8 mouse cellular contexts compared by ENCODE assay signal in genomic region chr11:5154961-5155805, GRCm38 (mm10). TPM values are rescaled to one million over a fixed set of nuclear protein-coding genes. Genes with fewer than 3 reads are reported as not detected.
DNase-seq lines count a peak whose midpoint lies in the region; ATAC-seq lines count a peak whose summit lies in the region.

No protein-coding gene starts in this region.

- intact Hi-C loops in heart, postnatal 10 days (cut with DNase I) = no loop called here

- 58% methylated on average over 10 of the region's 10 CpGs for WGBS in forebrain, embryonic 13.5 days
- 54% methylated on average over 10 of the region's 10 CpGs for WGBS in forebrain, embryonic 14.5 days

- H3K27ac ChIP-seq in forebrain, embryonic 13.5 days = no peak overlapping the region
- H3K27ac ChIP-seq in forebrain, embryonic 14.5 days (ENCODE audit: low read depth, low read length) = no peak overlapping the region

- no peaks in the 10 kb centered on the region for H3K9me3 ChIP-seq in forebrain, embryonic 13.5 days (replicated peaks)
- no peaks in the 10 kb centered on the region for H3K9me3 ChIP-seq in forebrain, embryonic 14.5 days (replicated peaks; ENCODE audit: control insufficient read depth, low read length)

- no peak for ATAC-seq in forebrain, embryonic 13.5 days
- ATAC-seq in forebrain, embryonic 14.5 days = no peak
- ATAC-seq in cerebellum, adult (ENCODE audit: insufficient number of reproducible peaks, low FRiP score, low TSS enrichment) = 0 out of 2 replicates have a peak, but pooled peaks have one; percentile 19
- ATAC-seq in erythroid progenitor cell, adult 5-6 weeks (replicated peaks; ENCODE audit: low FRiP score, poor library complexity, severe bottlenecking) = no peak

- H3K4me3 ChIP-seq in forebrain, embryonic 13.5 days = no peak overlapping the region
- no peak overlapping the region for H3K4me3 ChIP-seq in forebrain, embryonic 14.5 days (ENCODE audit: low read depth, low read length)

- no peaks in the 10 kb centered on the region for H3K36me3 ChIP-seq in forebrain, embryonic 13.5 days (ENCODE audit: poor library complexity, severe bottlenecking)
- no peaks in the 10 kb centered on the region for H3K36me3 ChIP-seq in forebrain, embryonic 14.5 days (ENCODE audit: control insufficient read depth, insufficient read depth, low read length)

- DNase-seq in forebrain, embryonic 14.5 days (ENCODE audit: low spot score) = no peak
- peak; percentile 37 to 45 for DNase-seq in heart, postnatal 10 days
- peak; percentile 60 to 78 for DNase-seq in kidney, postnatal 4 days
- no peak for DNase-seq in retina, embryonic 14.5 days (ENCODE audit: low spot score)
- DNase-seq in urinary bladder, adult 2 months (ENCODE audit: low spot score) = no peak

- 0 out of 2 replicates have a peak, but pooled peaks cover 6% of the 10 kb centered on the region for H3K27me3 ChIP-seq in forebrain, embryonic 13.5 days
- no peaks in the 10 kb centered on the region for H3K27me3 ChIP-seq in forebrain, embryonic 14.5 days (replicated peaks; ENCODE audit: control insufficient read depth, insufficient read depth, low read length)

- peak overlapping the region; percentile 26; the same call in 1 of the 2 replicates for H3K9ac ChIP-seq in forebrain, embryonic 13.5 days
- no peak overlapping the region; the same call in 1 of the 2 replicates for H3K9ac ChIP-seq in forebrain, embryonic 14.5 days (ENCODE audit: low read length)

- H3K4me1 ChIP-seq in forebrain, embryonic 13.5 days = peaks cover 28% of the 10 kb centered on the region
- 0 out of 2 replicates have a peak, but pooled peaks cover 2% of the 10 kb centered on the region for H3K4me1 ChIP-seq in forebrain, embryonic 14.5 days (ENCODE audit: control insufficient read depth, insufficient read depth, low read length)

- no peak overlapping the region for H3K4me2 ChIP-seq in forebrain, embryonic 13.5 days
- H3K4me2 ChIP-seq in forebrain, embryonic 14.5 days (ENCODE audit: low read length) = no peak overlapping the region

RNA-seq across cellular contexts. Expression of gene Emid1, which starts 3.1 kb away (rescaled TPM):
- 14.9 and 18.8 TPM in 2 replicates for polyA plus RNA-seq in forebrain, embryonic 13.5 days (2015; fragmentation: Nextera tagmentation; extraction: Ambion mirVana)
- 13.0 and 15.1 TPM in 2 replicates for polyA plus RNA-seq in forebrain, embryonic 14.5 days (2014; fragmentation: Nextera tagmentation; extraction: Ambion mirVana)
- 1 to 10 TPM; 4.7 to 5.1 TPM for total RNA-seq in heart, postnatal 10 days (2021)
- 68.2 and 97.0 TPM in 2 replicates for polyA plus RNA-seq in urinary bladder, adult 2 months (2012; rRNA removed)
- total RNA-seq in erythroid progenitor cell, adult 5-6 weeks (2015; ENCODE audit: low replicate concordance) = not detected in 2 replicates
- 0.90 and 5.5 TPM in 2 replicates for total RNA-seq in erythroid progenitor cell, adult 5-6 weeks (2017; ENCODE audit: low replicate concordance)

RNA-seq across cellular contexts. Expression of gene Ewsr1, which starts 56.1 kb away (rescaled TPM):
- 808 and 853 TPM in 2 replicates for polyA plus RNA-seq in forebrain, embryonic 13.5 days (2015; fragmentation: Nextera tagmentation; extraction: Ambion mirVana)
- 433 and 469 TPM in 2 replicates for polyA plus RNA-seq in forebrain, embryonic 14.5 days (2014; fragmentation: Nextera tagmentation; extraction: Ambion mirVana)
- total RNA-seq in heart, postnatal 10 days (2021) = 100 to 1,000 TPM; 167 to 175 TPM
- polyA plus RNA-seq in urinary bladder, adult 2 months (2012; rRNA removed) = 248 and 346 TPM in 2 replicates
- 242 and 276 TPM in 2 replicates for total RNA-seq in erythroid progenitor cell, adult 5-6 weeks (2015; ENCODE audit: low replicate concordance)
- 439 and 531 TPM in 2 replicates for total RNA-seq in erythroid progenitor cell, adult 5-6 weeks (2017; ENCODE audit: low replicate concordance)

RNA-seq across cellular contexts. Expression of gene Rhbdd3, which starts 56.5 kb away (rescaled TPM):
- 25.8 and 26.3 TPM in 2 replicates for polyA plus RNA-seq in forebrain, embryonic 13.5 days (2015; fragmentation: Nextera tagmentation; extraction: Ambion mirVana)
- polyA plus RNA-seq in forebrain, embryonic 14.5 days (2014; fragmentation: Nextera tagmentation; extraction: Ambion mirVana) = 28.9 and 31.8 TPM in 2 replicates
- 10 to 100 TPM; 19.7 to 19.9 TPM for total RNA-seq in heart, postnatal 10 days (2021)
- 17.5 and 20.1 TPM in 2 replicates for polyA plus RNA-seq in urinary bladder, adult 2 months (2012; rRNA removed)
- 2.2 and 23.5 TPM in 2 replicates for total RNA-seq in erythroid progenitor cell, adult 5-6 weeks (2015; ENCODE audit: low replicate concordance)
- 3.6 and 4.6 TPM in 2 replicates for total RNA-seq in erythroid progenitor cell, adult 5-6 weeks (2017; ENCODE audit: low replicate concordance)

Comparison
In these comparisons a context has a peak if more than half of its experiments do, and no peak if none do; other contexts are left out.
1. DNase-seq: peak in heart, postnatal 10 days (2 of 2) and kidney, postnatal 4 days (2 of 2); none in forebrain, embryonic 14.5 days (single experiment), retina, embryonic 14.5 days (single experiment) and urinary bladder, adult 2 months (single experiment).